Mouse (Mus musculus): ENCODE data around the gene Tspoap1. TPM values are rescaled to one million over a fixed set of nuclear protein-coding genes. Genes with fewer than 3 reads are reported as not detected.

The Tspoap1 gene
- polyA plus RNA-seq, 1 experiment from 2014 or later, result 19.9 TPM

DNA sequence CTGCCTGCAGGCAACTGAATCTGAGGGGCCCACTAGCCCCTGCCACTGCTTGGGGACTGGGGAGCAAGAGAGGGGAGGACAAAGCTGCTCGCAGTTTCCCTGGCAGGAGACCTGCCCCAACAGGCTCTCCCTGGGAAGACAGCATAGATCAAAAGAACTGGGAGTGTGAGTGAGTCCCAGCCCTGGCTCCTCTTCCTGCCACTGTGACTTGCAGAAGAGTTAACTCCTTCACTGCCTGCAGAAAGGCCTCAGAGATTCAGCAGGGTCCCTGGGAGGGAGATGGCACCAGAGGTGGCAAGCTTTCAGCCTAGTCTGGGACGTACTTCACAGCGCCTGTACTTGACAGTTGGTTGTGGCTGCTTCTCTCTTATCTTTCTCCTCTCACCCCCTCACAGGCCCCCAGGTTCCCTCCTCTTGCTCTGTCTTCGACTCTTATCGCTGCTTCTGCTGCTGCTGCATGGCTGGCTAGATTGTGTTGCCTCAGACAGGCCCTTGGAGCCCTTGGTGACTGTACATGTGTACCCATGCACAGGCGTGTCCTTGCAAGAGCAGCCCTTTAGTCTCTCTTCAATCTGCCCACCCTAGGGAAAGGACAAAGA, 34.3 kb upstream of the Tspoap1 start:
- H3K27me3 ChIP-seq (ENCODE audit: control insufficient read depth, insufficient read depth, low read length), result no peaks in the 10 kb centered on the region
- H3K4me1 ChIP-seq (replicated peaks; ENCODE audit: control insufficient read depth, insufficient read depth, low read length), result peaks cover 4% of the 10 kb centered on the region; the same call in 1 of the 2 replicates
- DNase-seq (ENCODE audit: low spot score), result peak; percentile 61
- no peak overlapping the region for H3K4me3 ChIP-seq (ENCODE audit: low read depth, low read length)
- 27% methylated on average over 6 of the region's 6 CpGs for WGBS
- H3K4me2 ChIP-seq (ENCODE audit: low read depth, low read length, severe bottlenecking), result no peak overlapping the region
- peak overlapping the region; percentile 66 for H3K27ac ChIP-seq (ENCODE audit: low read depth, low read length)
- H3K9ac ChIP-seq (ENCODE audit: low read length), result no peak overlapping the region; the same call in 1 of the 2 replicates
- no peaks in the 10 kb centered on the region for H3K36me3 ChIP-seq (ENCODE audit: control insufficient read depth, insufficient read depth, low read length)
- no peaks in the 10 kb centered on the region for H3K9me3 ChIP-seq (ENCODE audit: control insufficient read depth, low read length)
- ATAC-seq (replicated peaks; ENCODE audit: low FRiP score), result peak; percentile 42; the same call in 1 of the 2 replicates

DNA sequence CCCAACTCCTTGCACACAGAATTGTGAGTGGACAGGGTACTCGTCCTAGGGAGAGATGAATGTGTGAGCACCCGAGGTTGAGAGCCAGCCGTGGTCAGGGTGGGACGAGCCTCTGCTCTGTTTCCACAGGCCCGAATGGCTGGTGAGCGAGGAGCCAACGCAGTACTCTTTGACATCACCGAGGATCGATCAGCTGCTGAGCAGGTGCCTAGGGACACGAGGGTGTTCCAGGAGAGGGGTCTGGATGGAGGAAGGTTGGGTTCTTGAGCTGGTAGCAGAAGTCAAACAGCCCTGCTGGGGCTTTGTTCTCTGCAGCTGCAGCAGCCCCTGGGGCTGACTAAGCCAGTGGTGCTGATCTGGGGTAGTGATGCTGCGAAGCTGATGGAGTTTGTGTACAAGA, 33.3 kb upstream of the Tspoap1 start:
- Histone ChIP-seq H3K4me3 (ENCODE audit: low read depth, low read length) (no peak overlapping the region), H3K4me1 (replicated peaks; ENCODE audit: control insufficient read depth, insufficient read depth, low read length) (peaks cover 4% of the 10 kb centered on the region; the same call in 1 of the 2 replicates), H3K4me2 (ENCODE audit: low read depth, low read length, severe bottlenecking) (no peak overlapping the region), H3K9ac (ENCODE audit: low read length) (no peak overlapping the region), H3K27me3 (ENCODE audit: control insufficient read depth, insufficient read depth, low read length) (no peaks in the 10 kb centered on the region), H3K9me3 (ENCODE audit: control insufficient read depth, low read length) (no peaks in the 10 kb centered on the region), H3K36me3 (ENCODE audit: control insufficient read depth, insufficient read depth, low read length) (no peaks in the 10 kb centered on the region), H3K27ac (ENCODE audit: low read depth, low read length) (peak overlapping the region; percentile 41; the same call in 1 of the 2 replicates)
- DNase-seq (ENCODE audit: low spot score) (no peak), ATAC-seq (replicated peaks; ENCODE audit: low FRiP score) (no peak)
- WGBS, result 59% methylated on average over 11 of the region's 11 CpGs

DNA sequence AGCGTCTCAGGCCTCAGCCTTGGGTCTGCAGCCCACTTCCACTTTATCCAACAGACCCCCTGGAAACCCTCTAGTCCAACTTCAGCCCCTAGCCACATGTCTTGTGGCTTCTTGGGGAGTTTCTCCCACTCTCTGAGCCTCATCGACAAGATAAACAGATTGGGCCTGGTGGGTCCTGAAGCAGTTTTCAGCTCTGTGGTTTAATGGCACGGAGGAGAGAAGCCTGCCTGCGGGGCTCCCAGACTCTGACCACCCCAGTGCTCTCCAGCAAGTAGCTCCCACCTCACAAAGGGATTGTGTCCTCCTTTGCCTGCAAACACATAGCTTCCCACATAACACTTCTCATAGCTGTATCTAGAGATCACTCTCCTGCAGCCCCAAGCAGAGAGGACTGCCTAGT, 32.9 kb upstream of the Tspoap1 start:
- ATAC-seq (replicated peaks; ENCODE audit: low FRiP score), result no peak
- H3K4me3 ChIP-seq (ENCODE audit: low read depth, low read length), result no peak overlapping the region
- peaks cover 4% of the 10 kb centered on the region; the same call in 1 of the 2 replicates for H3K4me1 ChIP-seq (replicated peaks; ENCODE audit: control insufficient read depth, insufficient read depth, low read length)
- no peak overlapping the region for H3K4me2 ChIP-seq (ENCODE audit: low read depth, low read length, severe bottlenecking)
- no peaks in the 10 kb centered on the region for H3K27me3 ChIP-seq (ENCODE audit: control insufficient read depth, insufficient read depth, low read length)
- H3K9ac ChIP-seq (ENCODE audit: low read length), result no peak overlapping the region
- DNase-seq (ENCODE audit: low spot score), result no peak
- WGBS, result 60% methylated on average over 4 of the region's 4 CpGs
- H3K9me3 ChIP-seq (ENCODE audit: control insufficient read depth, low read length), result no peaks in the 10 kb centered on the region
- no peaks in the 10 kb centered on the region for H3K36me3 ChIP-seq (ENCODE audit: control insufficient read depth, insufficient read depth, low read length)
- H3K27ac ChIP-seq (ENCODE audit: low read depth, low read length), result no peak overlapping the region

DNA sequence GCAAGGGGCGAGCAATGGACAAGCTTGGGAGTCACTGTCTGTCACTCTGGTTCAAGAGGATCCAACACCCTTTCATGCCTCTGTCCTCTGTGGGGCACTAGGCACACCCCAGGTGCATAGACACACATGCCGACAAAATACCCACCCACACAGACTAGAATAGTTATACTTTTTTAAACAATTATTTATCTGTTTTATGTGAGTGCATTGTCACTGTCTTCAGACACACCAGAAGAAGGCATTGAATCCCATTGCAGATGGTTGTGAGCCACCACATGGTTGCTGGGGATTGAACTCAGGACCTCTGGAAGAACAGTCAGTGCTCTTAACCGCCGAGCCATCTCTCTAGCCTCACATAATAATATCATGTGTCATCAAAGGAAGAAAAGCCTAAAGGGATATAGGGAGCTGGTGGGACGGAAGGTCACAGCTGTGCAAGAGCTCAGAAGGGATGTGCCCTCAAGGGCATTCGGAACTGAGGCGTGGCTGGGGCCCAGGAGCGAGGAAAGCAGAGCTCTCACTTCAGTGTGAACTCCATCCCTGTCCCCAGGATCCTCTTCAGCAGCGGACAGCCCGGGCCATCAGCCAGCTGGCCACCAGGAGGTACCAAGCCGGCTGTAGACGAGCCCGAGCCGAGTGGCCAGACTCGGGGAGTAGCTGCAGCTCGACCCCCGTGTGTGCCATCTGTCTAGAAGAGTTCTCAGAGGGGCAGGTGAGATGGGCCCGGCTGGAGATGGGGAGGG, 31.3 kb upstream of the Tspoap1 start:
- H3K4me3 ChIP-seq (ENCODE audit: low read depth, low read length), result no peak overlapping the region
- ATAC-seq (replicated peaks; ENCODE audit: low FRiP score), result no peak
- no peaks in the 10 kb centered on the region for H3K36me3 ChIP-seq (ENCODE audit: control insufficient read depth, insufficient read depth, low read length)
- H3K9ac ChIP-seq (ENCODE audit: low read length), result no peak overlapping the region
- no peak overlapping the region for H3K27ac ChIP-seq (ENCODE audit: low read depth, low read length)
- no peak overlapping the region for H3K4me2 ChIP-seq (ENCODE audit: low read depth, low read length, severe bottlenecking)
- 77% methylated on average over 18 of the region's 18 CpGs for WGBS
- H3K27me3 ChIP-seq (ENCODE audit: control insufficient read depth, insufficient read depth, low read length), result no peaks in the 10 kb centered on the region; the same call in 1 of the 2 replicates
- H3K4me1 ChIP-seq (replicated peaks; ENCODE audit: control insufficient read depth, insufficient read depth, low read length), result peaks cover 4% of the 10 kb centered on the region; the same call in 1 of the 2 replicates
- H3K9me3 ChIP-seq (ENCODE audit: control insufficient read depth, low read length), result no peaks in the 10 kb centered on the region
- no peak for DNase-seq (ENCODE audit: low spot score)

DNA sequence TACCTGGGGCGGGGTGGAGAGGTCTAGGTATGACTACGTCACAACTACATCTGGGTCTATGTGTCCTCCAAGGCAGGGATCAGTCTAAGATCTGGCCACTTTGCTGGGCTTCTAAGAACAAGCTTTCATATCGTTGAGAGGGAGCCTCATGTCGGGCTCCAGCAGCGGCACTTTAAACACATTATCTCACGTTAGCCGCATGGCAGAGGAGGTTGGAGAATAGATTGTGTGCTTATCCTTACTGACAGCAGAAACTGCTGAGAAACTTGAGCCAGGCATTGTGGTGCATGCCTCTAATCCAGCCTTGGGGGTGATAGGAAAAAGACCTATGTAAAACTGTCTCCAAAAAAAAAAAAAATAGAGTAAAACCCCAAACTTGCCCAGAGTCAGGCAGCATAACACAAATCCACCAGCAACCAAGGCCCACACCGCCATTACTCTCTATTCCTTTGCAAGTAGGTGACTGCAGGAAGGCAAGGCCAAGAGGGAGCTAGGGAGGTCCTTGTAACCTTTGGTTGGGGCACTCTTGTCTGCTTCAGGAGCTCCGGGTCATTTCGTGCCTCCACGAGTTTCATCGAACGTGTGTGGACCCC, 30.7 kb upstream of the Tspoap1 start:
- no peaks in the 10 kb centered on the region for H3K9me3 ChIP-seq (ENCODE audit: control insufficient read depth, low read length)
- H3K27ac ChIP-seq (ENCODE audit: low read depth, low read length), result no peak overlapping the region
- no peaks in the 10 kb centered on the region; the same call in 1 of the 2 replicates for H3K27me3 ChIP-seq (ENCODE audit: control insufficient read depth, insufficient read depth, low read length)
- no peak overlapping the region for H3K4me3 ChIP-seq (ENCODE audit: low read depth, low read length)
- H3K36me3 ChIP-seq (ENCODE audit: control insufficient read depth, insufficient read depth, low read length), result no peaks in the 10 kb centered on the region
- no peak for DNase-seq (ENCODE audit: low spot score)
- no peak overlapping the region for H3K9ac ChIP-seq (ENCODE audit: low read length)
- peaks cover 4% of the 10 kb centered on the region; the same call in 1 of the 2 replicates for H3K4me1 ChIP-seq (replicated peaks; ENCODE audit: control insufficient read depth, insufficient read depth, low read length)
- ATAC-seq (replicated peaks; ENCODE audit: low FRiP score), result no peak
- no peak overlapping the region for H3K4me2 ChIP-seq (ENCODE audit: low read depth, low read length, severe bottlenecking)
- WGBS, result 88% methylated on average over 13 of the region's 13 CpGs

DNA sequence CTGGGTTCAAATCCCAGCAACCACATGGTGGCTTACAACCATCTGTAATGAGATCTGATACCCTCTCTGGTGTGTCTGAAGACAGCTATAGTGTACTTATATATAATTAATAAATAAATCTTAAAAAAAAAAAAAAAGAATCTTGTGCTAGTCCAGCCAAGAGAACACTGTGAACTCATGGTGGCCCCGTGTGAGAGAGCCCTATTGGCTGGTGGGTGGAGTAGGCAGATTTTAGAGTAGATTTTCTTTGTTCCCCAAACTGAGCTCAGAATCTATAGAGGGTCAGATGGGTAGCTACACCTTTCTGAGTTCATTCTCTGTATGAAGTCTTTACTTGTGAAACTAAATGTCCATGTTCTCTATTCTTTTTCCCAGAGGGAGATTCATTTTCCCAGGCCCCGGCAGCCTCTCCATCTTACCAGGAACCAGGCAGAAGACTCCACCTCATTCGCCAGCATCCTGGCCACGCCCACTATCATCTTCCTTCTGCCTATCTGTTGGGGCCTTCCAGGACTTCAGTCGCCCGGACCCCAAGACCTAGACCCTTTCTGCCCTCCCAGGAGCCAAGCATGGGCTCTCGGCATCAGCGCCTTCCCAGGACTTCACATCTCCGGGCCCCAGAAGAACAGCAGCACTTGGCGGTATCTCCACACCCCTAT, 29.6 kb upstream of the Tspoap1 start:
- no peaks in the 10 kb centered on the region; the same call in 1 of the 2 replicates for H3K27me3 ChIP-seq (ENCODE audit: control insufficient read depth, insufficient read depth, low read length)
- H3K4me3 ChIP-seq (ENCODE audit: low read depth, low read length), result no peak overlapping the region
- no peaks in the 10 kb centered on the region for H3K36me3 ChIP-seq (ENCODE audit: control insufficient read depth, insufficient read depth, low read length)
- H3K27ac ChIP-seq (ENCODE audit: low read depth, low read length), result no peak overlapping the region
- 0 out of 2 replicates have a peak, but pooled peaks cover 4% of the 10 kb centered on the region for H3K4me1 ChIP-seq (replicated peaks; ENCODE audit: control insufficient read depth, insufficient read depth, low read length)
- DNase-seq (ENCODE audit: low spot score) (no peak), ATAC-seq (replicated peaks; ENCODE audit: low FRiP score) (no peak)
- no peak overlapping the region for H3K4me2 ChIP-seq (ENCODE audit: low read depth, low read length, severe bottlenecking)
- no peak overlapping the region for H3K9ac ChIP-seq (ENCODE audit: low read length)
- 75% methylated on average over 10 of the region's 10 CpGs for WGBS
- no peaks in the 10 kb centered on the region for H3K9me3 ChIP-seq (ENCODE audit: control insufficient read depth, low read length)

DNA sequence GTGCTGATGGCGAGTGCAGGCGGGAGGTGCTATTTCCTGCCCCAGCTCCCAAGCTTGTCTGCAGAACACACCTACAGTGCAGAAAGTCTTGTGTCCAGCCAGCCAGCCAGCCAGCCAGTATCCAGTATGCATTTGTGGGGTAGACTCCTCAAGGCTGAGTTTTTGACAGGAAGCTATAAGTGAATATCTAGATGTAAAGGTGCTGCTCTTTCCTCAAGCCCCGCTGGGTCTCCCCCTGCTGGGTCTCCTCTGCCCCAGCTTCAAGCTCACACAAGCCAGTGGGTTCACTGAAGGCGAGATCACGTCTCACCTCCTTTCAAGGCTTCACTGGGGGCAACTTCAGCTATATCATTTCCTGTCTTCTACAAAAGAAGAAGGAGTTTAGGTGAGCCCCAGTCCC, 26.0 kb upstream of the Tspoap1 start:
- no peak for ATAC-seq (replicated peaks; ENCODE audit: low FRiP score)
- peaks cover 3% of the 10 kb centered on the region; the same call in 1 of the 2 replicates for H3K4me1 ChIP-seq (replicated peaks; ENCODE audit: control insufficient read depth, insufficient read depth, low read length)
- peak overlapping the region; percentile 37; the same call in 1 of the 2 replicates for H3K9ac ChIP-seq (ENCODE audit: low read length)
- no peaks in the 10 kb centered on the region for H3K36me3 ChIP-seq (ENCODE audit: control insufficient read depth, insufficient read depth, low read length)
- no peak for DNase-seq (ENCODE audit: low spot score)
- no peak overlapping the region for H3K27ac ChIP-seq (ENCODE audit: low read depth, low read length)
- WGBS, result 42% methylated on average over 5 of the region's 5 CpGs
- peak overlapping the region; percentile 28; the same call in 1 of the 2 replicates for H3K4me2 ChIP-seq (ENCODE audit: low read depth, low read length, severe bottlenecking)
- H3K9me3 ChIP-seq (ENCODE audit: control insufficient read depth, low read length), result no peaks in the 10 kb centered on the region
- no peaks in the 10 kb centered on the region; the same call in 1 of the 2 replicates for H3K27me3 ChIP-seq (ENCODE audit: control insufficient read depth, insufficient read depth, low read length)
- no peak overlapping the region for H3K4me3 ChIP-seq (ENCODE audit: low read depth, low read length)

DNA sequence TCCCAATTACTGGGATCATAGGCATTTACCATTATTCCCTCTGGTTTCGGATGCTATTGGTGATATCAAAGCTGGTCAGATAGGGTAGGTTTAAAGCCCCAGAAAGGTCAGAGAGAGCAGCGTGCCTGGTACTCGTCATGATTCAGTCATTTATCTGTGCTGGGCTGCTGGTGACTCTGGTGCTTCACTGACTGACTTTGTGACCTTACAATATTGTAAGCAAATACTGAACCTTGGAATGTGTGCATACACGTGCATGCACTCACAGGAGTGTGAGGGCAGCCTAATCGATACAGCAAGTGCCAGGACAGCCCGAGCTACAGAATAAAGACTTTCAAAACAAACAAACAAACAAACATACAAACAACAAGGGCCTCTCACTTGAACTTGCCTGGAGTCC, 24.6 kb upstream of the Tspoap1 start:
- no peaks in the 10 kb centered on the region for H3K9me3 ChIP-seq (ENCODE audit: control insufficient read depth, low read length)
- ATAC-seq (replicated peaks; ENCODE audit: low FRiP score), result no peak
- no peak overlapping the region for H3K9ac ChIP-seq (ENCODE audit: low read length)
- no peak overlapping the region for H3K27ac ChIP-seq (ENCODE audit: low read depth, low read length)
- H3K4me1 ChIP-seq (replicated peaks; ENCODE audit: control insufficient read depth, insufficient read depth, low read length), result peaks cover 3% of the 10 kb centered on the region; the same call in 1 of the 2 replicates
- DNase-seq (ENCODE audit: low spot score), result no peak
- H3K4me3 ChIP-seq (ENCODE audit: low read depth, low read length), result no peak overlapping the region
- no peak overlapping the region for H3K4me2 ChIP-seq (ENCODE audit: low read depth, low read length, severe bottlenecking)
- WGBS, result 85% methylated on average over 6 of the region's 6 CpGs
- H3K36me3 ChIP-seq (ENCODE audit: control insufficient read depth, insufficient read depth, low read length), result no peaks in the 10 kb centered on the region
- no peaks in the 10 kb centered on the region; the same call in 1 of the 2 replicates for H3K27me3 ChIP-seq (ENCODE audit: control insufficient read depth, insufficient read depth, low read length)
